Mouse (Mus musculus) CH12.LX (cell line): ENCODE data around the gene Rab11a. TPM values are rescaled to one million over a fixed set of nuclear protein-coding genes. Genes with fewer than 3 reads are reported as not detected.

ENCODE experiments used
- DNase-seq: peaks from one replicate; pipeline ENCODE4 v3.0.0-alpha.2; 2013; ENCODE audit errors: extremely low read depth
- H3K27ac ChIP-seq: 2 replicates; pipeline ENCODE4 v1.5.1; 2012; ENCODE audit warnings: low read depth, mild to moderate bottlenecking, control low read depth, moderate library complexity; ENCODE audit not compliant: insufficient read depth
- H3K27me3 ChIP-seq: replicated peaks from 2 replicates; pipeline ENCODE3; 2012; ENCODE audit warnings: inconsistent platforms
- H3K36me3 ChIP-seq, 2 experiments: replicated peaks in 1 of 2; 2 replicates each; pipeline versions ENCODE3 to v1.6.1; 2012; ENCODE audit warnings: inconsistent platforms in 1 of 2, low read length in 1 of 2, mild to moderate bottlenecking in 1 of 2, mixed read lengths in 1 of 2, moderate library complexity in 1 of 2; ENCODE audit not compliant: control insufficient read depth in 1 of 2, insufficient read depth in 1 of 2
- H3K4me1 ChIP-seq, 2 experiments: 2 replicates each; pipeline ENCODE4 v1.6.1; 2012; ENCODE audit warnings: inconsistent platforms in 1 of 2, moderate library complexity in 1 of 2; ENCODE audit not compliant: insufficient read depth in 2 of 2, control insufficient read depth in 1 of 2
- H3K4me2 ChIP-seq: 2 replicates; pipeline ENCODE4 v1.6.1; 2012; ENCODE audit warnings: low read depth, mild to moderate bottlenecking, control low read depth; ENCODE audit not compliant: poor library complexity, insufficient read depth, severe bottlenecking
- H3K4me3 ChIP-seq, 3 experiments: fragments of 150-350 bp in 1 of 3; sonication (generic) in 1 of 3; replicated peaks in 1 of 3; 2 replicates each; pipeline versions ENCODE3 to v1.5.1; 2011 to 2012; ENCODE audit warnings: low read depth in 2 of 3, low read length in 2 of 3, mild to moderate bottlenecking in 2 of 3, moderate library complexity in 2 of 3, control low read depth in 1 of 3, improper control_type of control experiment in 1 of 3, inconsistent platforms in 1 of 3, mixed read lengths in 1 of 3; ENCODE audit not compliant: poor library complexity in 1 of 3
- H3K79me2 ChIP-seq: replicated peaks from 2 replicates; pipeline ENCODE4 v1.6.1; 2012; ENCODE audit warnings: mild to moderate bottlenecking, moderate library complexity; ENCODE audit not compliant: control insufficient read depth, poor library complexity, insufficient read depth, severe bottlenecking; ENCODE audit errors: extremely low read depth
- H3K9ac ChIP-seq: 2 replicates; pipeline ENCODE4 v1.6.1; 2012; ENCODE audit warnings: low read depth, mild to moderate bottlenecking, control low read depth, moderate library complexity; ENCODE audit not compliant: insufficient read depth
- H3K9me3 ChIP-seq: replicated peaks from 2 replicates; pipeline ENCODE3; 2012; ENCODE audit warnings: low read length, inconsistent platforms, mixed read lengths
- BHLHE40 ChIP-seq: IDR thresholded peaks from 2 replicates; pipeline ENCODE4 v1.6.1; 2011; ENCODE audit warnings: mild to moderate bottlenecking, low read depth, low read length, improper control_type of control experiment
- CHD1 ChIP-seq: IDR thresholded peaks from 2 replicates; pipeline ENCODE4 v1.6.1; 2012; ENCODE audit warnings: low read depth, low read length, improper control_type of control experiment, inconsistent platforms
- CHD2 ChIP-seq: IDR thresholded peaks from 2 replicates; pipeline ENCODE4 v1.6.1; 2011; ENCODE audit warnings: low read length, improper control_type of control experiment
- CTCF ChIP-seq, 2 experiments: IDR thresholded peaks in 1 of 2; conservative IDR thresholded peaks in 1 of 2; 2 replicates each; pipeline ENCODE4 v1.5.1; 2011 to 2012; ENCODE audit warnings: low read depth in 2 of 2, low read length in 2 of 2, improper control_type of control experiment in 1 of 2, inconsistent platforms in 1 of 2, mild to moderate bottlenecking in 1 of 2, moderate library complexity in 1 of 2
- E2F4 ChIP-seq: IDR thresholded peaks from 2 replicates; pipeline ENCODE4 v1.6.1; 2011; ENCODE audit warnings: low read depth, low read length, improper control_type of control experiment; ENCODE audit not compliant: insufficient replicate concordance
- EP300 ChIP-seq: IDR thresholded peaks from 2 replicates; pipeline ENCODE4 v1.6.1; 2011; ENCODE audit warnings: low read length, improper control_type of control experiment
- ETS1 ChIP-seq: conservative IDR thresholded peaks from 2 replicates; pipeline ENCODE4 v1.6.1; 2012; ENCODE audit warnings: low read depth, mild to moderate bottlenecking, inconsistent platforms, low read length, improper control_type of control experiment, moderate library complexity
- GABPA ChIP-seq: IDR thresholded peaks from 2 replicates; pipeline ENCODE4 v1.6.1; 2012; ENCODE audit warnings: low read depth, low read length, improper control_type of control experiment, inconsistent platforms; ENCODE audit not compliant: insufficient replicate concordance
- HCFC1 ChIP-seq: IDR thresholded peaks from 2 replicates; pipeline ENCODE4 v1.6.1; 2012; ENCODE audit warnings: low read depth, mild to moderate bottlenecking, inconsistent platforms, low read length, improper control_type of control experiment
- IRF4 ChIP-seq: IDR thresholded peaks from 2 replicates; pipeline ENCODE4 v1.6.1; 2014; ENCODE audit warnings: low read depth, mild to moderate bottlenecking, inconsistent platforms, low read length, improper control_type of control experiment
- JUN ChIP-seq: IDR thresholded peaks from 2 replicates; pipeline ENCODE4 v1.6.1; 2011; ENCODE audit warnings: low read depth, mild to moderate bottlenecking, low read length, improper control_type of control experiment, moderate library complexity; ENCODE audit not compliant: insufficient read depth
- JUND ChIP-seq: conservative IDR thresholded peaks from 2 replicates; pipeline ENCODE4 v1.6.1; 2011; ENCODE audit warnings: low read depth, low read length, improper control_type of control experiment
- KAT2A ChIP-seq: IDR thresholded peaks from 2 replicates; pipeline ENCODE4 v1.6.1; 2012; ENCODE audit warnings: low read length, improper control_type of control experiment, inconsistent platforms; ENCODE audit not compliant: insufficient replicate concordance
- MAFK ChIP-seq: IDR thresholded peaks from 2 replicates; pipeline ENCODE4 v1.6.1; 2011; ENCODE audit warnings: low read length, improper control_type of control experiment; ENCODE audit not compliant: insufficient replicate concordance
- MAX ChIP-seq: IDR thresholded peaks from 2 replicates; pipeline ENCODE4 v1.6.1; 2011; ENCODE audit warnings: low read length, improper control_type of control experiment
- MAZ ChIP-seq: IDR thresholded peaks from 2 replicates; pipeline ENCODE4 v1.6.1; 2012; ENCODE audit warnings: low read depth, mild to moderate bottlenecking, inconsistent platforms, low read length, improper control_type of control experiment, moderate library complexity
- MEF2A ChIP-seq: IDR thresholded peaks from 2 replicates; pipeline ENCODE4 v1.6.1; 2014; ENCODE audit warnings: low read depth, mild to moderate bottlenecking, inconsistent platforms, low read length, improper control_type of control experiment, borderline replicate concordance
- MXI1 ChIP-seq: IDR thresholded peaks from 2 replicates; pipeline ENCODE4 v1.6.1; 2011; ENCODE audit warnings: mild to moderate bottlenecking, low read depth, low read length, improper control_type of control experiment
- MYC ChIP-seq: IDR thresholded peaks from 2 replicates; pipeline ENCODE4 v1.6.1; 2011; ENCODE audit warnings: low read depth, mild to moderate bottlenecking, improper control_type of control experiment, low read length
- NELFE ChIP-seq: IDR thresholded peaks from 2 replicates; pipeline ENCODE4 v1.6.1; 2011; ENCODE audit warnings: low read depth, low read length, improper control_type of control experiment
- NRF1 ChIP-seq: IDR thresholded peaks from 2 replicates; pipeline ENCODE4 v1.6.1; 2014; ENCODE audit warnings: low read depth, mild to moderate bottlenecking, inconsistent platforms, low read length, improper control_type of control experiment, moderate library complexity
- PAX5 ChIP-seq: IDR thresholded peaks from 2 replicates; pipeline ENCODE4 v1.6.1; 2012; ENCODE audit warnings: low read length, inconsistent platforms, mixed read lengths
- POLR2A ChIP-seq: IDR thresholded peaks from 2 replicates; pipeline ENCODE4 v1.6.1; 2011; ENCODE audit warnings: low read depth, mild to moderate bottlenecking, improper control_type of control experiment, low read length
- POLR2AphosphoS2 ChIP-seq: IDR thresholded peaks from 2 replicates; pipeline ENCODE4 v1.6.1; 2011; ENCODE audit warnings: low read depth, low read length, improper control_type of control experiment
- RAD21 ChIP-seq: IDR thresholded peaks from 2 replicates; pipeline ENCODE4 v1.6.1; 2011; ENCODE audit warnings: low read depth, mild to moderate bottlenecking, low read length, improper control_type of control experiment, moderate library complexity
- RCOR1 ChIP-seq: conservative IDR thresholded peaks from 2 replicates; pipeline ENCODE4 v1.6.1; 2012; ENCODE audit warnings: low read depth, mild to moderate bottlenecking, inconsistent platforms, low read length, improper control_type of control experiment
- SIN3A ChIP-seq: IDR thresholded peaks from 2 replicates; pipeline ENCODE4 v1.6.1; 2012; ENCODE audit warnings: low read length, improper control_type of control experiment, inconsistent platforms
- SMC3 ChIP-seq: IDR thresholded peaks from 2 replicates; pipeline ENCODE4 v1.6.1; 2011; ENCODE audit warnings: low read depth, low read length, improper control_type of control experiment
- TBP ChIP-seq: conservative IDR thresholded peaks from 2 replicates; pipeline ENCODE4 v1.6.1; 2011; ENCODE audit warnings: low read depth, low read length, improper control_type of control experiment
- TCF12 ChIP-seq: IDR thresholded peaks from 2 replicates; pipeline ENCODE4 v1.6.1; 2014; ENCODE audit warnings: low read depth, mild to moderate bottlenecking, inconsistent platforms, low read length, improper control_type of control experiment
- UBTF ChIP-seq: IDR thresholded peaks from 2 replicates; pipeline ENCODE4 v1.6.1; 2012; ENCODE audit warnings: low read depth, mild to moderate bottlenecking, inconsistent platforms, low read length, improper control_type of control experiment, moderate library complexity
- ZC3H11A ChIP-seq: IDR thresholded peaks from 2 replicates; pipeline ENCODE4 v1.6.1; 2012; ENCODE audit warnings: low read depth, mild to moderate bottlenecking, inconsistent platforms, low read length, improper control_type of control experiment
- ZKSCAN1 ChIP-seq: IDR thresholded peaks from 2 replicates; pipeline ENCODE4 v1.6.1; 2012; ENCODE audit warnings: low read depth, inconsistent platforms, low read length, improper control_type of control experiment, borderline replicate concordance
- ZMIZ1 ChIP-seq: IDR thresholded peaks from 2 replicates; pipeline ENCODE4 v1.6.1; 2012; ENCODE audit warnings: low read depth, mild to moderate bottlenecking, inconsistent platforms, low read length, improper control_type of control experiment
- ZNF384 ChIP-seq: IDR thresholded peaks from 2 replicates; pipeline ENCODE4 v1.6.1; 2012; ENCODE audit warnings: low read depth, low read length, improper control_type of control experiment, inconsistent platforms
- dilution Hi-C: fragments of 300-500 bp; cut with MboI; formaldehyde crosslinking; loops from 2 replicates; pipeline ENCODE4 v1.14.3; 2020; ENCODE audit warnings: low sequenced_read_pairs; ENCODE audit not compliant: extremely low pct_unique_long_range_greater_than_20kb, extremely low pct_ligation_motif_present
- in situ Hi-C: fragments of 300-500 bp; cut with MboI; formaldehyde crosslinking; loops from 3 replicates; pipeline ENCODE4 v1.14.3; 2019; ENCODE audit warnings: low sequenced_read_pairs, low pct_ligation_motif_present, low pct_unique_long_range_greater_than_20kb, mixed read lengths
- polyA plus RNA-seq: library from polyadenylated mRNA; unstranded; fragments of >175 nt; gene quantifications from 2 replicates; pipeline ENCODE4 v1.2.1, GENCODE M21; 2012; ENCODE audit warnings: low read depth; ENCODE audit not compliant: insufficient read length
- total RNA-seq, 2 experiments: library from RNA; depleted of rRNA; stranded (reverse); fragments of 300-350 nt in 1 of 2; fragments of >200 nt in 1 of 2; gene quantifications; 2 replicates each; pipeline ENCODE4 v1.2.3; 2012 to 2014

Gene Rab11a
- total and polyA plus RNA-seq, 3 experiments, result 109 to 189 (median 168) TPM

GRCm38 (mm10) chr9:64688015-64688394 is 49.6 kb downstream of the Rab11a start (continued):
- TF ChIP-seq ZMIZ1 (no peak), MXI1 (peak; percentile 48; the same call in 1 of the 2 replicates), EP300 (peak; percentile 64), CHD2 (peak; percentile 89), JUN (peak; percentile 78), RAD21 (peak; percentile 24)

DNA sequence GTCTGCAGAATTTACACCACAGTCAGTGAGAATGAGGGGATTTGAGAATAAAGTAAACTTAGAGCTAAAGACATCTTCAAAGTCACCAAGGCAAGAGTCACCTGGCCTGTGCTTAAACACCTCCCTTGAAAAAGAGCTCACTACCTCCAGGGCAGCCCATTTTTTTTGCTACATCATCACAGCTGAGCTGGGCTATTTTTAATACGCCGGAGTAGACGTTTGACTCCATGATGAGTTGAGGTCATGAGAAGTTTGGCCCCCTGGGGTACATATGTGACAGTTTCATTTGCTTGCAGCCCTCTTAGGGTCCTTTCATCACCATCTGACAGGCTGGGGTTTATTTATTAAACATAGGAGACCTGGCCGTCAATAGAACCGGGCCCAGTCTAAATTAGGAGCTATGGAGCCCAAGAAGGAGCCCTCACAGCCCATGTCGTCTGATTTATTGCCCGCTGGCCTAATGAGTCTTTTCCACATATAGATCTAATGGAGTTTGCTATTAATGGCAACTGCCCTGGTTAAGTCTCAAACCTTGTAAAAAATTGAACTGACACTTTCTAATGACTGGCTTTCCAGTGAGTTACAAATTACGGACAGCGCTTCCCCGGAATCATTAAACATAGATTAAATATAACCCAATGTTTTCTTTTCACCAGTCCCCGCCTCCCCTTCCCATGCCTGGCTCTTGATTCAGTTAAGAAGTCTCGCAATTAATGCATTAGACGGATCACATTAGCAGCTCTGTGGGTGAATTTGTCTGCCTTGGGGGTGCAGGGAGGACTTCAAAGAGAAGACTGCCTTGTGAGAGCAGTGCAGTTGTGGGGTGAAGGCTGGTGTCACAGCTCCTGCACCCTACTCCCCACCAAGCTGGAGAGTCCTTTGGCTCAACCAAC is 50.2 kb downstream of the Rab11a start:
- no peak for DNase-seq
- Histone ChIP-seq H3K9ac (no peak overlapping the region), H3K4me3 (no peak overlapping the region), H3K27ac (peak overlapping the region; percentile 53), H3K4me2 (peak overlapping the region; percentile 30; the same call in 1 of the 2 replicates), H3K27me3 (no peaks in the 10 kb centered on the region), H3K79me2 (no peaks in the 10 kb centered on the region), H3K36me3 (peaks cover 2 to 9% of the 10 kb centered on the region in 2 experiments), H3K4me1 (peaks cover 19 to 71% of the 10 kb centered on the region in 2 experiments), H3K9me3 (no peaks in the 10 kb centered on the region)
- dilution Hi-C loops, result no loop called here
- in situ Hi-C loops, result loop anchor here (10.0 kb wide), 1 partner anchor 53 kb away; no protein-coding TSS in a partner anchor
- TF ChIP-seq JUND, result no peak
- no peak for TF ChIP-seq RAD21
- no peak for TF ChIP-seq IRF4
- TF ChIP-seq TBP, result no peak
- no peak for TF ChIP-seq BHLHE40
- no peak for TF ChIP-seq CTCF (conservative IDR thresholded peaks at IDR 0.05 in 1 of 2, IDR thresholded peaks at IDR 0.05 in 1 of 2; ENCODE audit: low read depth in 2 of 2, low read length in 2 of 2)
- 0 out of 2 replicates have a peak, but pooled peaks have one; percentile 3 for TF ChIP-seq SIN3A
- TF ChIP-seq CHD1, result no peak
- TF ChIP-seq TCF12, result no peak
- TF ChIP-seq SMC3, result no peak
- TF ChIP-seq JUN, result no peak
- TF ChIP-seq POLR2AphosphoS2, result no peak
- TF ChIP-seq ETS1, result peak; percentile 77
- TF ChIP-seq ZC3H11A, result no peak
- TF ChIP-seq MYC, result no peak
- peak; percentile 47; the same call in 1 of the 2 replicates for TF ChIP-seq ZNF384
- TF ChIP-seq HCFC1, result no peak
- TF ChIP-seq MAZ, result no peak
- TF ChIP-seq ZKSCAN1, result no peak
- no peak for TF ChIP-seq CHD2
- no peak for TF ChIP-seq RCOR1
- TF ChIP-seq MXI1, result no peak
- TF ChIP-seq MAFK, result 0 out of 2 replicates have a peak, but pooled peaks have one; percentile 47
- no peak for TF ChIP-seq E2F4
- TF ChIP-seq UBTF, result no peak
- TF ChIP-seq NELFE, result no peak
- TF ChIP-seq ZMIZ1, result no peak
- TF ChIP-seq MEF2A, result peak; percentile 71; the same call in 1 of the 2 replicates
- no peak for TF ChIP-seq NRF1
- TF ChIP-seq MAX, result no peak
- TF ChIP-seq POLR2A, result no peak
- TF ChIP-seq KAT2A, result no peak
- TF ChIP-seq GABPA, result no peak
- no peak for TF ChIP-seq EP300
- no peak for TF ChIP-seq PAX5
